Mouse (Mus musculus) kidney, adult 11 months (tissue): ENCODE data around the gene Ces2h.
A peak's percentile ranks its signal among the peaks of the same experiment; 100 is the strongest.

Experiments
- DNase-seq: peaks from one replicate; pipeline ENCODE4 v3.0.0; 2022

Ces2h gene

GRCm38 (mm10) chr8:105000586-105000985 lies at the start of gene Ces2h:
TSS of gene Ces2h (plus strand) at chr8:105000853.
- DNase-seq = peak; percentile 89

DNA sequence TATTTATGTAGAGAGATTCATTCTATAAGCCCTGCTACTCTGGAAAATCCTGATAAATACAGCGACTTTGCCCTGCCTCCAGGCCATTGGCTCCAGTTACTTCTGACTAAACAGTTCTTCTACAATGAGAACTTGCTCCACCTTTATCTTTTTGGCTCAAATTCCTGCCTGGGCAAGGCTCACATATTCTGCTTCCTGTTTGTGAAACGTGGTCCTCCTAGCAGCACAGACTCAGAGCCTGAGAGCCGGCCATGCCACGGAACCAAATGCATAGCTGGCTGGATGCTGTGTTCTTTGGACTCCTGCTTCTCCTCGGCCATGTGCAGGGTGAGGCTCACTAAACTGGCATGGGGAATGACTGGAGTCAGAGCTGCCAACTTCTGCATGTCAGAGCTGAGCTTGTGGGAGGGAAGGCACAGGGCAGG lies 39.1 kb upstream of the Ces2h start, which contains the start of gene Ces2g:
Ces2g (plus strand) TSS at position 182 of the 425 bp plus-strand sequence.
- DNase-seq = peak; percentile 23

GRCm38 (mm10) chr8:104962229-104962901 lies 38.3 kb upstream of the Ces2h start:
- no peak for DNase-seq

DNA sequence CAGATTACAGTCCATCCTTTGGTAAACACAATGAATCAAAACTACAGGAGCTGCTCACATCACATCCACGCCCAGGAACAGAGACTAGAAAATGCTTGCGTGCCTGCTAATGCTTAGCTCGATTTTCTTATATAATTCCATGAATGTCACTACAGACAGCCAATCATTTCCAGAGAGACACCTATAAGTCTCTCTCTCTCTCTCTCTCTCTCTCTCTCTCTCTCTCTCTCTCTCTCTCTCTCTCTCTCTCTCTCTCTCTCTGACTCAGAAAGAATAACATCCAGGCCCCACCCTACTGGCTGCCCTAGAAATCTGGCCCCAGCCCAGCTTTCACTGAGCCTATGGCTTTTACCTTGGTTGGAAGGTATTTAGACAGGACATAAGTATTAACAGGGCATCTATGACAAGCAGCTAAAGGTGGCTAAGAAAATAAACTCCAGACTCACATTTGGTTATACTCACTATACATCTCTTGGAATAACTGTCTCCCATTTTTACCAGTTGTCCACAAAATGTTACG lies 37.2 kb upstream of the Ces2h start:
- no peak for DNase-seq

- DNase-seq = peak; percentile 26
Measured at GRCm38 (mm10) chr8:104984126-104984525, 16.5 kb upstream of the Ces2h start.

DNA sequence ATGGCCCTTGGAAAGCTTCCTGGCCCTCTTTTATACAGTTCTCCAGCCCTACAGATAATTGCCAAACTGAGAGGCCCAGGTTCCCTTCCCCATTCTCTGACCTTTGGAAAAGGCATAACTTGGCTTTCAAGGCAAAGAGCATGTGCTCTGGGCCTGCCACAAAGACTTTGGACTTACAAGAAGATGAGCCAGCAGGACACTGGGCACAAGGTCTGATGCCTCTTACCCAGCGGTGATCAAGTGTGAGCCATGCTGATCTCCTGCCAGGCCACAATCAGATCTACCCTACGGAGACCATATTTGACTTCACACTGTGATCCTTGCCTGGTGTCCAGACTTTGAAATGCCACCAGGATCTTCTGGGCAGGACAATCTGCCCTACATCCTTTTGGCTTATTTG lies 15.7 kb upstream of the Ces2h start:
- DNase-seq = peak; percentile 92

DNA sequence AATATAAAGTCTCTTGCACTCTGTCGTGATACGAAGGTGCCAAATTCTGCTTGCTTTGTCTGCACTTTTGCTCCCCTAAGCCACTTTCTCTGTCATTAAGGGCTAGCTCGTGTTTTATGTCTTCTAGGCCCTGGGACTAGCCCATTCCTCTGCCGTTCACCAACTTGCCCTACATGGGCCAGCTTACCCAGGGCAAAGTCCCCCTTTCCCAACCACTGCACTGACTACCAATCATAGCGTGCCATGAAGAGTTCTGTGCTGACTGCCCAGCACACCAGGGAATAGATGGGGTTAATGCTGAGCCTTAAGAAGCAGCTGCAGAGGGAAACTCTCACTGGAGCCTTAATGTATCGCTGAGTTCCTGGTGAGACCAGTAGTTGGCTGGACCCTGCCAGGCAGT lies 2.5 kb upstream of the Ces2h start:
- peak; percentile 67 for DNase-seq

GRCm38 (mm10) chr8:104999183-104999582 lies 1.5 kb upstream of the Ces2h start:
- no peak for DNase-seq

- peak; percentile 39 for DNase-seq
Measured at GRCm38 (mm10) chr8:105010000-105010399, 9.3 kb downstream of the Ces2h start.

GRCm38 (mm10) chr8:105011136-105011535 lies 10.5 kb downstream of the Ces2h start:
- DNase-seq = no peak

- DNase-seq = no peak
Measured at GRCm38 (mm10) chr8:105014391-105014790, 13.7 kb downstream of the Ces2h start.

DNA sequence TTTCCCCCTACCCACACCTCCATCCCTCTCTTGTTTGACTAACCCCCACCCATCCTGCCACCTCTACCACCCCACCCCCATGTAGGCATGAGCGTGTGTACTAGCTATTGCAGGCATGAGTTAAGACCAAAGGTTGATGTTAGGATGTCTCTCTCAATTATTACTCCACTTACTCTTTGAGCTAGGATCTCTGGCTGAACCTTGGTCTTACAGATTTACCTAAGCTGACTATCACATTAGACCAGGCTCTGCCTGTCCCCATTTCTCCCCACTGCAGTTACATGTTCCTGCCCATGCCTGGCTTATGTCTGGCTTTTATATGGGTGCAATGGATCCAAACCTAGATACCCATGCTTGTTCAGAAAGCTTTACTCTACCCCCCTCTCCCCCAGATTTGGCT lies 21.3 kb downstream of the Ces2h start:
- no peak for DNase-seq

- peak; percentile 62 for DNase-seq
Measured at GRCm38 (mm10) chr8:105023087-105023486, 22.4 kb downstream of the Ces2h start.

DNA sequence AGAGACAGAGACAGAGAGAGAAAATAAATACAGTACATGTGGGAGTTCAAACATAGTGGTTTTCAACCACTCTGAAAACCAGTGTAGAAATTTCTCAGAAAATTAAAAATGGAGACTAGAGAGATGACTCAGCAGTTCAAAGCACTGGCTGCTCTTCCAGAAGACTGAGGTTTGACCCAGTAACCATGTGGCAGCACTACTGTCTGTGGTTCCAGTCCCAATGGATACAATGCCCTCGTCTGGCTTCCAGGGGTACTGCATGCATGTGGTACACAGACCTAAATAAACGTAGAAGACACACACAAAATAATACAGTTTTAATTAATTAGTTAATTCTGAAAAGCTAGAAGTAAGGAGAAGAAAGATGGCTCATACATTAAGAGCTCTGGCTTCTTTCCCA lies 24.4 kb downstream of the Ces2h start:
- no peak for DNase-seq

- DNase-seq = no peak
Measured at GRCm38 (mm10) chr8:105043510-105043909, 42.9 kb downstream of the Ces2h start.

DNA sequence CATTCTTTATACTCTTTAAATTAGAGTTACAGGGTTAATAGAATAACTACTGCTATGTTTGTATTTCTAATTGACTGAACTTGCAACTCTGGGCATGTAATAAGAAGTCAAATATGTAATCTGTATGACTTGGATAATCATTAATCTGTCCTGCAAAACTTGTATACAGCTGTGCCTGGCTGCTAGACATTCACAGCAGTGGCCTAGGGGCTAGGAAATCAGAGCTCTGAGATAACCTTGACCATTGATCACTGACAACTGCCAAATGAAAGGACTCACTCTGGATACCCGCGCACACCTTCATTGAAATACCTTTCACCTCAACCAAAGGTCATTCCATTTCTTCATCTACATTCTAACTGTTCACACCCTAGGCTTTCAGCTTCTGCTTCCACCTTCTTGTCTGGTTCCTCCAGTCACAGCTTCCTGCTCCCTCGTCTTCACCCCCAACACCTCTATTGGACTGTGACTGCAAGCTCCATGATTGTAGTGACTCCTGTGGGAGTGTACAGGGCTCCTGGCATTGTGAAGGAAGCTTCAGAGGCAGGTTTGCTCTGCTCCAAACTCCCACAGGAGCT lies 45.3 kb downstream of the Ces2h start:
- DNase-seq = no peak

- no peak for DNase-seq
Measured at GRCm38 (mm10) chr8:105048371-105048854, 47.8 kb downstream of the Ces2h start, which contains the start of gene Ces3a. TSS of gene Ces3a (plus strand) at chr8:105048601.

DNA sequence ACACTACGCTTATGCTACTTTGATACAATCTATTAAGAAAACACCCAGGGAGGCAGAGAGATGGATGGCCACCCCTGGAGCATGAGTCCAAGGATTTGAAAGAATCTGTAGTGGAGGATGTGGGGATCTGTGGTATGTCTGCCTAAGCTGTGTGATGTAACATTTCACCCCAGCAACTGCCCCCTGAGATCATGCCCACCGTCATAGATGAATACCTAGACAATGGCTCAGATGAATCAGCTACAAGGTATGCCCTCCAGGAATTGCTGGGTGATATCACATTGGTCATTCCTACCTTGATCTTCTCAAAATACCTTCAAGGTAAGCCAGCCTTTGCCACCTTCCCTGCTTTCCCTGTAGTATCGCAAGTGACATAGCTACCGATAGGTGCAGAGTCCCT lies 55.6 kb downstream of the Ces2h start:
- no peak for DNase-seq

- no peak for DNase-seq
Measured at GRCm38 (mm10) chr8:105060056-105060455, 59.4 kb downstream of the Ces2h start.

DNA sequence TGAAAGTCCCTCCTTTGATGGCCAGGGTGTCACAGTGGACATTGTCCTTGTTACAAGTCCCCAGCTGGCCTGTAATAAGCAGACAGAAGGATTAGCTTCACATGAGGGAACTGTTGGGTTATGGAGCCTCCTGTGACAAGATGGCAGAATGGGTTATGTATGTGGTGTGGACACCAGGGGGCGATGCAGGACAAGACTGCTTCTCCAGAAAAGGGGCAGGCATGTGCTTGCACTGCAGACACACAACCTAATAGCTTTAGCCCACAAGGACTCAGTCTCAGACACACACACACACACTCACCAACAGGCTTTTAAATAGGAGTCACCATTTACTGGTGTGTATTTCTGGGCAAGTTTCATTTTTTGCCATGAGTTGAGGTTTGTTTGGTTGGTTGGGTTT lies 66.1 kb downstream of the Ces2h start:
- DNase-seq = peak; percentile 58

DNA sequence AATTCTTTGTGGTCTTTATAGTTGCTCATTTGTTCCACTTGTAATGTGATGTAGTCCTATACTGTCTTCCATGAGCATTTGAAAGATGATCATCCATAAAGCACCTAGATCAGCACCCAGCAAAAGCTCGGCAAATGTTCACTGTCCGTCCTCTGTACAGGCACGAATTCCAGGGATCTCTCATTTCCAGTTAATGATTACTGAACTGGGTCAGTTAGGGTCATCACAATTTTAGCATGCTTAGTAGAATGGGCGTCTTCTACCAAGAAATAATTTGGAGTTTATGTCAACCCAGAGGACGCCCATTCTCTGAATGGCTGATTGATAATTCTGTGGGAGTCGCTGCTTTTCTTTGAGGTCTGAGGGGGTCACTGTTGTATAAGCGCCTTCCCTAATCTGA lies 67.3 kb downstream of the Ces2h start:
- DNase-seq = peak; percentile 10

- DNase-seq = no peak
Measured at GRCm38 (mm10) chr8:105068971-105069370, 68.3 kb downstream of the Ces2h start.
